In genomic region chr6:119709552-119709951, GRCm38 (mm10) we compare ENCODE assay signal across 10 mouse cellular contexts.
DNase-seq lines count a peak whose midpoint lies in the region; ATAC-seq and TF ChIP-seq lines count a peak whose summit lies in the region.
"Had no signal": no experiment of that assay in that cellular context is flagged by ENCODE, and none has a peak within 500 bp of the region (broad histone marks: within the 10 kb centered on the region; RNA-seq: fewer than 3 reads in every experiment).

No protein-coding gene starts in this region.

- H3K4me2 ChIP-seq in hindbrain, postnatal 0 days (ENCODE audit: low read depth, low read length), result no peak overlapping the region
- no peak overlapping the region for H3K4me2 ChIP-seq in hindbrain, embryonic 12.5 days (replicated peaks)
- no peak overlapping the region for H3K4me2 ChIP-seq in liver, embryonic 14.5 days (ENCODE audit: low read depth)
- H3K4me2 ChIP-seq in midbrain, embryonic 15.5 days, result no peak overlapping the region
- H3K4me2 ChIP-seq: heart, embryonic 15.5 days had no signal

- no peak overlapping the region for H3K27ac ChIP-seq in hindbrain, postnatal 0 days
- no peak overlapping the region for H3K27ac ChIP-seq in hindbrain, embryonic 12.5 days
- H3K27ac ChIP-seq in liver, embryonic 14.5 days, result no peak overlapping the region
- H3K27ac ChIP-seq in midbrain, embryonic 15.5 days, result no peak overlapping the region
- H3K27ac ChIP-seq: heart, embryonic 15.5 days had no signal

- TF ChIP-seq CTCF in hindbrain, postnatal 0 days (IDR thresholded peaks at IDR 0.05; ENCODE audit: low read depth), result peak; percentile 65
- peak; percentile 50 for TF ChIP-seq CTCF in liver, embryonic 14.5 days (IDR thresholded peaks at IDR 0.05; ENCODE audit: low read depth)

- H3K9me3 ChIP-seq in hindbrain, postnatal 0 days (ENCODE audit: low read length), result no peaks in the 10 kb centered on the region
- no peaks in the 10 kb centered on the region for H3K9me3 ChIP-seq in hindbrain, embryonic 12.5 days (replicated peaks)
- H3K9me3 ChIP-seq in liver, embryonic 14.5 days (ENCODE audit: control insufficient read depth, low read length), result no peaks in the 10 kb centered on the region
- no peaks in the 10 kb centered on the region for H3K9me3 ChIP-seq in midbrain, embryonic 15.5 days
- H3K9me3 ChIP-seq: heart, embryonic 15.5 days had no signal

- TF ChIP-seq EP300 in liver, embryonic 14.5 days (IDR thresholded peaks at IDR 0.05; ENCODE audit: low read depth), result 0 out of 2 replicates have a peak, but pooled peaks have one; percentile 7

- H3K27me3 ChIP-seq in hindbrain, postnatal 0 days (ENCODE audit: insufficient read depth, low read length), result no peaks in the 10 kb centered on the region
- no peaks in the 10 kb centered on the region for H3K27me3 ChIP-seq in hindbrain, embryonic 12.5 days
- H3K27me3 ChIP-seq in liver, embryonic 14.5 days (ENCODE audit: control insufficient read depth, insufficient read depth, low read length), result no peaks in the 10 kb centered on the region
- no peaks in the 10 kb centered on the region for H3K27me3 ChIP-seq in midbrain, embryonic 15.5 days (replicated peaks)
- H3K27me3 ChIP-seq: heart, embryonic 15.5 days had no signal

- H3K4me3 ChIP-seq in hindbrain, postnatal 0 days (ENCODE audit: low read length), result no peak overlapping the region
- no peak overlapping the region for H3K4me3 ChIP-seq in hindbrain, embryonic 12.5 days
- H3K4me3 ChIP-seq in liver, embryonic 14.5 days (ENCODE audit: insufficient read depth in 1 of 2, low read depth in 2 of 2, low read length in 2 of 2), result no peak overlapping the region
- no peak overlapping the region for H3K4me3 ChIP-seq in midbrain, embryonic 15.5 days
- H3K4me3 ChIP-seq: heart, embryonic 15.5 days; myocyte had no signal

- H3K4me1 ChIP-seq in hindbrain, postnatal 0 days (ENCODE audit: insufficient read depth, low read length), result no peaks in the 10 kb centered on the region
- H3K4me1 ChIP-seq in hindbrain, embryonic 12.5 days, result no peaks in the 10 kb centered on the region
- H3K4me1 ChIP-seq in liver, embryonic 14.5 days (replicated peaks; ENCODE audit: control insufficient read depth in 2 of 2, insufficient read depth in 2 of 2, low read length in 1 of 2), result peaks cover 0 to 2% of the 10 kb centered on the region in 2 experiments; a peak in 1 of 4 replicates
- no peaks in the 10 kb centered on the region for H3K4me1 ChIP-seq in midbrain, embryonic 15.5 days

- no peak overlapping the region for H3K9ac ChIP-seq in hindbrain, postnatal 0 days (replicated peaks; ENCODE audit: low read length)
- no peak overlapping the region for H3K9ac ChIP-seq in hindbrain, embryonic 12.5 days
- H3K9ac ChIP-seq in liver, embryonic 14.5 days (replicated peaks), result no peak overlapping the region
- H3K9ac ChIP-seq in midbrain, embryonic 15.5 days, result no peak overlapping the region
- H3K9ac ChIP-seq: heart, embryonic 15.5 days had no signal

- no peaks in the 10 kb centered on the region for H3K36me3 ChIP-seq in hindbrain, postnatal 0 days (ENCODE audit: insufficient read depth, low read length)
- H3K36me3 ChIP-seq in hindbrain, embryonic 12.5 days, result peaks cover 5% of the 10 kb centered on the region
- H3K36me3 ChIP-seq in liver, embryonic 14.5 days (replicated peaks; ENCODE audit: control insufficient read depth, insufficient read depth, low read depth), result no peaks in the 10 kb centered on the region
- H3K36me3 ChIP-seq in midbrain, embryonic 15.5 days (replicated peaks), result no peaks in the 10 kb centered on the region; the same call in 1 of the 2 replicates
- H3K36me3 ChIP-seq: heart, embryonic 15.5 days had no signal

- DNase-seq in hindbrain, postnatal 0 days (ENCODE audit: low spot score), result peak; percentile 56
- peak; percentile 70 for DNase-seq in 3T3-L1 (ENCODE audit: low read depth, low spot score)
- peak; percentile 12 for DNase-seq in MEL-GATA-1-ER (ENCODE audit: extremely low read depth, low read depth)
- no peak for DNase-seq in liver, embryonic 14.5 days (ENCODE audit: low read depth in 3 of 3, low spot score in 3 of 3)
- DNase-seq in ovary, postnatal 14 days (ENCODE audit: low spot score), result no peak

- ATAC-seq in hindbrain, postnatal 0 days, result no peak
- ATAC-seq in hindbrain, embryonic 12.5 days (ENCODE audit: low FRiP score), result no peak
- ATAC-seq in liver, embryonic 14.5 days (ENCODE audit: insufficient read depth), result no peak
- ATAC-seq in erythroid progenitor cell, adult 5-6 weeks (replicated peaks; ENCODE audit: low FRiP score, poor library complexity, severe bottlenecking), result no peak
- ATAC-seq in midbrain, embryonic 15.5 days (replicated peaks), result no peak

Comparison
In these comparisons a context has a peak if more than half of its experiments do, and no peak if none do; other contexts are left out.
1. DNase-seq: peak in hindbrain, postnatal 0 days (single experiment), 3T3-L1 (single experiment) and MEL-GATA-1-ER (single experiment); none in liver, embryonic 14.5 days (0 of 3) and ovary, postnatal 14 days (single experiment).